Mouse (Mus musculus) megakaryocyte, embryonic 14.5 days (primary cell): ENCODE results near the gene Uqcr11. TPM values are rescaled to one million over a fixed set of nuclear protein-coding genes. Genes with fewer than 3 reads are reported as not detected.

Experiments used
- H3K27me3 ChIP-seq: replicated peaks from 2 replicates; pipeline ENCODE3; 2012; ENCODE audit warnings: inconsistent platforms
- H3K36me3 ChIP-seq: replicated peaks from 2 replicates; pipeline ENCODE3; 2012; ENCODE audit warnings: low read length, inconsistent platforms, mixed read lengths
- H3K4me1 ChIP-seq: 2 replicates; pipeline ENCODE4 v1.6.1; 2012; ENCODE audit warnings: inconsistent platforms
- H3K4me3 ChIP-seq: replicated peaks from 2 replicates; pipeline ENCODE3; 2012; ENCODE audit warnings: moderate library complexity, mild to moderate bottlenecking, inconsistent platforms
- H3K9me3 ChIP-seq: 2 replicates; pipeline ENCODE4 v1.6.1; 2012; ENCODE audit warnings: inconsistent platforms
- FLI1 ChIP-seq: IDR thresholded peaks from 2 replicates; pipeline ENCODE4 v1.6.1; 2012; ENCODE audit warnings: low read length, inconsistent platforms, mixed read lengths
- GATA1 ChIP-seq: IDR thresholded peaks from 3 replicates; pipeline ENCODE4 v1.6.1; 2012; ENCODE audit warnings: mixed read lengths, low read length, inconsistent platforms, borderline replicate concordance
- polyA plus RNA-seq: library from polyadenylated mRNA; stranded (reverse); fragments of >175 nt; gene quantifications from 2 replicates; pipeline ENCODE4 v1.2.3, GENCODE M21; 2012; ENCODE audit warnings: low replicate concordance; ENCODE audit not compliant: insufficient read depth

Gene Uqcr11
- polyA plus RNA-seq, 1 experiment: 1,591 TPM

GRCm38 (mm10) chr10:80365736-80366135 lies 40.9 kb downstream of the Uqcr11 start:
- Histone ChIP-seq H3K4me1 (peaks cover 12% of the 10 kb centered on the region; the same call in 1 of the 2 replicates), H3K27me3 (peaks cover 76% of the 10 kb centered on the region), H3K36me3 (no peaks in the 10 kb centered on the region), H3K9me3 (peaks cover 27% of the 10 kb centered on the region), H3K4me3 (no peak overlapping the region)
- TF ChIP-seq GATA1 (no peak), FLI1 (no peak)

GRCm38 (mm10) chr10:80363734-80364133 lies 42.9 kb downstream of the Uqcr11 start:
- Histone ChIP-seq H3K4me1 (peaks cover 9% of the 10 kb centered on the region; the same call in 1 of the 2 replicates), H3K4me3 (no peak overlapping the region), H3K9me3 (peaks cover 26% of the 10 kb centered on the region), H3K27me3 (peaks cover 88% of the 10 kb centered on the region), H3K36me3 (no peaks in the 10 kb centered on the region)
- no peak for TF ChIP-seq GATA1

- peaks cover 89% of the 10 kb centered on the region for H3K27me3 ChIP-seq
- H3K4me3 ChIP-seq: peak overlapping the region; percentile 85
- TF ChIP-seq GATA1 (no peak), FLI1 (no peak)
- peaks cover 14% of the 10 kb centered on the region for H3K9me3 ChIP-seq
- peaks cover 38% of the 10 kb centered on the region for H3K4me1 ChIP-seq
- no peaks in the 10 kb centered on the region for H3K36me3 ChIP-seq
Observed at GRCm38 (mm10) chr10:80357994-80358639, 48.5 kb downstream of the Uqcr11 start.

GRCm38 (mm10) chr10:80357336-80357735 lies 49.3 kb downstream of the Uqcr11 start:
- Histone ChIP-seq H3K4me1 (peaks cover 46% of the 10 kb centered on the region), H3K9me3 (peaks cover 6% of the 10 kb centered on the region), H3K4me3 (no peak overlapping the region), H3K27me3 (peaks cover 89% of the 10 kb centered on the region), H3K36me3 (no peaks in the 10 kb centered on the region)
- TF ChIP-seq GATA1: no peak

GRCm38 (mm10) chr10:80356737-80357136 lies 49.9 kb downstream of the Uqcr11 start:
- H3K4me1 ChIP-seq: peaks cover 52% of the 10 kb centered on the region
- H3K36me3 ChIP-seq: no peaks in the 10 kb centered on the region
- H3K9me3 ChIP-seq: peaks cover 3% of the 10 kb centered on the region; the same call in 1 of the 2 replicates
- peaks cover 93% of the 10 kb centered on the region for H3K27me3 ChIP-seq
- TF ChIP-seq FLI1 (no peak), GATA1 (no peak)
- no peak overlapping the region for H3K4me3 ChIP-seq

GRCm38 (mm10) chr10:80356001-80356682 lies 50.5 kb downstream of the Uqcr11 start, which contains the start of gene Plk5:
Gene Plk5 (plus strand): TSS chr10:80356459.
- Histone ChIP-seq H3K9me3 (0 out of 2 replicates have a peak, but pooled peaks cover 3% of the 10 kb centered on the region), H3K36me3 (no peaks in the 10 kb centered on the region), H3K27me3 (peaks cover 96% of the 10 kb centered on the region), H3K4me1 (peaks cover 53% of the 10 kb centered on the region), H3K4me3 (no peak within 1 kb of the TSS)
- no peak for TF ChIP-seq GATA1
- TF ChIP-seq FLI1: no peak

- H3K9me3 ChIP-seq: 0 out of 2 replicates have a peak, but pooled peaks cover 3% of the 10 kb centered on the region
- no peak overlapping the region for H3K4me3 ChIP-seq
- TF ChIP-seq GATA1 (no peak), FLI1 (no peak)
- H3K27me3 ChIP-seq: peaks cover 96% of the 10 kb centered on the region
- H3K36me3 ChIP-seq: no peaks in the 10 kb centered on the region
- peaks cover 59% of the 10 kb centered on the region for H3K4me1 ChIP-seq
Observed at GRCm38 (mm10) chr10:80355431-80355830, 51.2 kb downstream of the Uqcr11 start.

Other genes with a start within 250 kb of the Uqcr11 start
- 27.7 and 39.5 TPM in 2 replicates for gene Cirbp, start 240.8 kb downstream of the Uqcr11 start, polyA plus RNA-seq
- gene 1600002K03Rik, start 233.9 kb downstream of the Uqcr11 start, polyA plus RNA-seq: 3.0 and 7.7 TPM in 2 replicates
- 0.79 and 1.6 TPM in 2 replicates for gene Efna2, start 227.3 kb downstream of the Uqcr11 start, polyA plus RNA-seq
- gene Mum1, start 180.4 kb downstream of the Uqcr11 start, polyA plus RNA-seq: 9.6 TPM in 2 replicates
- gene Ndufs7, start 157.7 kb downstream of the Uqcr11 start, polyA plus RNA-seq: 226 and 551 TPM in 2 replicates
- 3.2 and 11.3 TPM in 2 replicates for gene Gamt, start 145.8 kb downstream of the Uqcr11 start, polyA plus RNA-seq
- 384 and 552 TPM in 2 replicates for gene Dazap1, start 145.3 kb downstream of the Uqcr11 start, polyA plus RNA-seq
- gene Rps15, start 114.4 kb downstream of the Uqcr11 start, polyA plus RNA-seq: 7,349 and 10,126 TPM in 2 replicates
- gene Apc2, start 110.9 kb downstream of the Uqcr11 start, polyA plus RNA-seq: 0.92 and 4.5 TPM in 2 replicates
- 62.0 and 88.2 TPM in 2 replicates for gene 2310011J03Rik, start 86.3 kb downstream of the Uqcr11 start, polyA plus RNA-seq
- gene Pcsk4, start 77.3 kb downstream of the Uqcr11 start, polyA plus RNA-seq: 15.1 and 26.0 TPM in 2 replicates
- 19.0 and 21.1 TPM in 2 replicates for gene Reep6, start 76.9 kb downstream of the Uqcr11 start, polyA plus RNA-seq
- gene Adamtsl5, start 58.4 kb downstream of the Uqcr11 start, polyA plus RNA-seq: 27.2 and 34.8 TPM in 2 replicates
- not detected in 2 replicates for gene Plk5, start 50.4 kb downstream of the Uqcr11 start, polyA plus RNA-seq
- 17.2 and 29.0 TPM in 2 replicates for gene Mex3d, start 19.2 kb downstream of the Uqcr11 start, polyA plus RNA-seq
- gene Mbd3, start 7.3 kb downstream of the Uqcr11 start, polyA plus RNA-seq: 199 and 247 TPM in 2 replicates
- gene Tcf3, start 26.8 kb upstream of the Uqcr11 start, polyA plus RNA-seq: 168 and 304 TPM in 2 replicates
- not detected in 2 replicates for gene Onecut3, start 88.0 kb upstream of the Uqcr11 start, polyA plus RNA-seq
- gene Atp8b3, start 132.3 kb upstream of the Uqcr11 start, polyA plus RNA-seq: 0.49 TPM in 1 of 2 replicates, not detected in the other
- 81.2 and 149 TPM in 2 replicates for gene Rexo1, start 154.7 kb upstream of the Uqcr11 start, polyA plus RNA-seq
- 35.6 and 98.1 TPM in 2 replicates for gene Klf16, start 170.5 kb upstream of the Uqcr11 start, polyA plus RNA-seq
- 581 and 2,064 TPM in 2 replicates for gene Abhd17a, start 183.5 kb upstream of the Uqcr11 start, polyA plus RNA-seq
- gene Scamp4, start 196.0 kb upstream of the Uqcr11 start, polyA plus RNA-seq: 19.2 and 31.4 TPM in 2 replicates
- 5.7 and 13.7 TPM in 2 replicates for gene Adat3, start 196.1 kb upstream of the Uqcr11 start, polyA plus RNA-seq
- not detected in 2 replicates for gene Gm49322, start 199.2 kb upstream of the Uqcr11 start, polyA plus RNA-seq
- 476 and 617 TPM in 2 replicates for gene Csnk1g2, start 216.0 kb upstream of the Uqcr11 start, polyA plus RNA-seq